Mouse (Mus musculus): ENCODE results near the gene Klhl2.

DNA sequence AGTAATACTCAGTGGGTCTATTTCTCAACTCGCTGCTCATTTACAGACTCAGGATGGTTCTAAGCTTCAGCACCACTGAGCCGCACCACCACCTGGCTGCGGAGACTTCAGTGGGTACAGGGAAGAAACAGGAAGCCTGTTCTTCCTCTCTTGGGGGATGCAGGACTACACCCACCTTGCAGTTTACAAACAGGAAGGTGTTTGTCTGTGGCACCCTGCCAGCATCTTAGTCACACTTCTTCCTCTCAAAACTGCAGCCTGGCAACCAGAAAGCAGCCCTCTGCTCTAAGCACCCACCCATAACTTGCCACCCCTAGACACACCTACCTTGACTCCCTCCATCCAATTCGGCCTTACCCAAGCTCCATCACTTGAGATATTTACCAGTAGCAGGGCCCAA lies 61.1 kb downstream of the Klhl2 start:
- TF ChIP-seq EP300 (IDR thresholded peaks at IDR 0.05; ENCODE audit: insufficient read depth, low read depth, low read length) (no peak), CTCF (IDR thresholded peaks at IDR 0.05; ENCODE audit: low read depth, low read length) (no peak), POLR2A (IDR thresholded peaks at IDR 0.05; ENCODE audit: insufficient read depth, low read length) (no peak)

All from ES-Bruce4 (cell line).